Mouse (Mus musculus): Measurements from ENCODE around the gene Gripap1. TPM values are rescaled to one million over a fixed set of nuclear protein-coding genes. Genes with fewer than 3 reads are reported as not detected.
"Not testable (repeated sequence)": the region's sequence is repeated elsewhere in the genome, so short reads cannot be mapped to it uniquely, and the experiment has no call there.

The Gripap1 gene
- polyA plus RNA-seq, 1 experiment, result 23.2 TPM

DNA sequence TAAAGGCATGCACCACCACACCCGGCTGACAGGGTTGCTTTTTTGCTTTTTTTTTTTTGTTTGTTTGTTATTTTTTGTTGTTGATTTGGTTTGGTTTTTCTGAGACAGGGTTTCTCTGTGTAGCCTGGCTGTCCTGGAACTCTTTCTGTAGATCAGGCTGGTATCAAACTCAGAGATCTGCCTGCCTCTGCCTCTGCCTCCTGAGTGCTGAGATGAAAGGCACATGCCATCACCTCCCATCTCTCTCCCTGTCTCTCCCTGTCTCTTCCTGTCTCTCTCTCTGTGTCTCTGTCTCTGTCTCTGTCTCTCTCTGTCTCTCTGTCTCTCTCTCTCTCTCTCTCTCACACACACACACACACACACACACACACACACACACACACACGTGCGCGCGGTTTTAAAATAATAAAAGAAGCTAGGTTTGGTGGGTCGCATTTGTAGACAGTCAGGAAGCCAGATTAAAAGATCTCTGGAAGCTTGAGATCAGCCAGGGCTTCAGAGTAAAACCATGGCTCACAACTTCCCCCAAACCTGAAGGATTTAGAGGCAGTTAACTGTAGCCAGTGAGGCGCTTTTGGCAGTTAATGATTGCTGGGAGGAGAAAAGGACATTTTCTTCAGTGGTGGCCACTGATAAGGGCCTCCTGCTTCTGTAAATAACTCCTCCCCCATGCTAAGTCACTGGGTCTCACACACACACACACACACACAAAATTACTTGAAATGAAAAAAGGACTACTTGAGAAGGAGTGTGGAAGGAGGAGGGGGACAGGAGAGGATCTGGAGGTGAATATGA lies 10.9 kb upstream of the Gripap1 start:
- Histone ChIP-seq H3K4me3 (ENCODE audit: low read depth, low read length) (no peak overlapping the region), H3K36me3 (ENCODE audit: control insufficient read depth, insufficient read depth, low read length) (peaks cover 8% of the 10 kb centered on the region; the same call in 1 of the 2 replicates), H3K4me1 (ENCODE audit: control insufficient read depth, insufficient read depth, insufficient read length, low read length) (peaks cover 3% of the 10 kb centered on the region; the same call in 1 of the 2 replicates), H3K27me3 (ENCODE audit: control insufficient read depth, insufficient read depth, low read length) (no peaks in the 10 kb centered on the region), H3K27ac (ENCODE audit: insufficient read depth, low read depth, low read length) (no peak overlapping the region)
- WGBS, result 40% methylated on average over 7 of the region's 7 CpGs
- TF ChIP-seq POLR2A (IDR thresholded peaks at IDR 0.05; ENCODE audit: low read depth, low read length), result no peak
- TF ChIP-seq CTCF (IDR thresholded peaks at IDR 0.05; ENCODE audit: extremely low read depth, insufficient read length, insufficient replicate concordance, low read depth, low read length), result no peak

DNA sequence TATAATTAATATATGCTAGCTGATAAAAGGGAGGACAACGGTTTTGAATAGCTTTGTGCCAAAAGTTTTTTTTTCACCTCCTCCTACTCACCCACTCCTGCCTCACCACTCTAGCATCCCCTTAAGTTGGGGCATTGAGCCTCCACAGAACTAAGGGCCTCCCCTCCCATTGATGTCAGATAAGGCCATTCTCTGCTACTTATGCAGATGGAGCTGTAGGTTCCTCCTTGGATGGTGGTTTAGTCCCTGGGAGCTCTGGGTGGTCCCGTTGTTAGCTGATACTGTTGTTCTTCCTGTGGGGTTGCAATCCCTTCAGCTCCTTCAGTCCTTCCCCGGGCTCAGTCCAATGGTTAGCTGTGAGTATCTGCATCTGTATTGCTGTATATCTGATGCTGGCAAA lies 10.3 kb upstream of the Gripap1 start:
- Histone ChIP-seq H3K27me3 (ENCODE audit: control insufficient read depth, insufficient read depth, low read length) (no peaks in the 10 kb centered on the region), H3K36me3 (ENCODE audit: control insufficient read depth, insufficient read depth, low read length) (0 out of 2 replicates have a peak, but pooled peaks cover 1% of the 10 kb centered on the region), H3K4me1 (ENCODE audit: control insufficient read depth, insufficient read depth, insufficient read length, low read length) (peaks cover 3% of the 10 kb centered on the region; the same call in 1 of the 2 replicates), H3K4me3 (ENCODE audit: low read depth, low read length) (no peak overlapping the region), H3K27ac (ENCODE audit: insufficient read depth, low read depth, low read length) (no peak overlapping the region)
- WGBS, result 15% methylated on average over 3 of the region's 3 CpGs
- TF ChIP-seq CTCF (IDR thresholded peaks at IDR 0.05; ENCODE audit: extremely low read depth, insufficient read length, insufficient replicate concordance, low read depth, low read length) (no peak), POLR2A (IDR thresholded peaks at IDR 0.05; ENCODE audit: low read depth, low read length) (no peak)

DNA sequence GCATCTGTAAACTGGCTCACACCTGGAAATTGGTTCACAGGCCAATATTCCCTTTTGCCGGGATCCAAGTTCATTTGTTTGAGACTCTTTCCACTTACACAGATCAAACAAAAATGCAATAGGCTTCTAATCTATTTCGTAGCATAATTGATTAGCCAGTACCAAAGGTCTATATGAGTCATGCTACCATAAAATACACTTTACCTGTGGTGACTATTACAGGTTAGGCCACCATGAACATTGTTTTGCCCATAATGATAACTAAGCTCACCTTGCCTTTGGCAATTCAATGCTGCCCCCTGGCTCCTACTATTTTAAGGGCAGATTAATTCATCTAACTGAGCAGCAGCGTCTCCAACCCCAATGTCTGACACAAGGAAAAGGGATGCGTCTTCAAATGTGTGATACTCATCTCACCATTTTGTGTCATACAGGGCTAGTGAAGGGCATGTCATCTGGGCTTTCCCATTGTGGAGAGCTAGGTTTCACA lies 6.9 kb upstream of the Gripap1 start:
- 36% methylated on average over 4 of the region's 4 CpGs for WGBS
- Histone ChIP-seq H3K27me3 (ENCODE audit: control insufficient read depth, insufficient read depth, low read length) (no peaks in the 10 kb centered on the region), H3K4me1 (ENCODE audit: control insufficient read depth, insufficient read depth, insufficient read length, low read length) (peaks cover 3% of the 10 kb centered on the region; the same call in 1 of the 2 replicates), H3K27ac (ENCODE audit: insufficient read depth, low read depth, low read length) (peak overlapping the region; percentile 62), H3K4me3 (ENCODE audit: low read depth, low read length) (no peak overlapping the region), H3K36me3 (ENCODE audit: control insufficient read depth, insufficient read depth, low read length) (no peaks in the 10 kb centered on the region)
- TF ChIP-seq POLR2A (IDR thresholded peaks at IDR 0.05; ENCODE audit: low read depth, low read length) (no peak), CTCF (IDR thresholded peaks at IDR 0.05; ENCODE audit: extremely low read depth, insufficient read length, insufficient replicate concordance, low read depth, low read length) (no peak)

DNA sequence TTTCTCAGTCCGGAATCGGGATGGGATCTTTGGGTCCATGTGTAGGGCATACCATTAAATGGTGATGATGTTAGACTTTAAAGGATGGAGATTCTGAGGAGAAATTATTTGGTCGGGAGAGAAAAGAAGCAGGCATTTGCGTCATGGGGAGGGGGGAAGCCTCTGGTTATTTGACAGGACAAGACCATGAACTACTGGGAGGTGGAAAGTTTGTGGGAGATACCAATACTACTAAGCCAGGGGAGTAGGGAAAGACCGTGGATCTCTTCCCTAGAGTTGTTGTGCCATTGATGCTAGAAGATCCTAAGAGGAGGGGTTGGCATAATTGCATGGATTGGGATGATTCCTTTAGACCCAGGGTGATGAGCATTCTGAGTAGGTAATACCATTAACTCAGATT lies 744 bp downstream of the Gripap1 start:
- Histone ChIP-seq H3K27me3 (ENCODE audit: control insufficient read depth, insufficient read depth, low read length) (no peaks in the 10 kb centered on the region), H3K4me3 (ENCODE audit: low read depth, low read length) (peak overlapping the region; percentile 81), H3K4me1 (ENCODE audit: control insufficient read depth, insufficient read depth, insufficient read length, low read length) (no peaks in the 10 kb centered on the region), H3K36me3 (ENCODE audit: control insufficient read depth, insufficient read depth, low read length) (peaks cover 6% of the 10 kb centered on the region; the same call in 1 of the 2 replicates), H3K27ac (ENCODE audit: insufficient read depth, low read depth, low read length) (no peak overlapping the region)
- 16% methylated on average over 5 of the region's 5 CpGs for WGBS
- no peak for TF ChIP-seq CTCF (IDR thresholded peaks at IDR 0.05; ENCODE audit: extremely low read depth, insufficient read length, insufficient replicate concordance, low read depth, low read length)
- TF ChIP-seq POLR2A (IDR thresholded peaks at IDR 0.05; ENCODE audit: low read depth, low read length), result no peak

DNA sequence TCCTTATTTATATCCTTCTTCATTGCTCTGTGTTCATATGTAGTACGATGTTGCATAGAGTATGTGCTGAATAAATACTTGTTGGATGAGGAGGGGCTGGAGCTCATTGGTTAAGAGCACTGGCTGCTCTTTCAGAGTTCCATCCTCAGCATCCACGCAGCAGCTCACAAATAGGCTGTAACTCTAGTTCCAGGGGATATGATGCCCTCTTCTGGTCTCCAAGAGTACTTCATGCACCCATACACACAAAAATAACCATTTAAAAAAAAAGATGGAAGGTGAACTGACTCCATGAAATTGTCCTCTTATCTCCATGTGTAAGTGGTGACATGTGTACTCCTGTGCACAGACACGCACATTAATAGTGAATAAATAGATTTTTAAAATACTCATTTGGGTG lies 3.8 kb downstream of the Gripap1 start:
- H3K4me3 ChIP-seq (ENCODE audit: low read depth, low read length), result no peak overlapping the region
- H3K27ac ChIP-seq (ENCODE audit: insufficient read depth, low read depth, low read length), result no peak overlapping the region
- H3K4me1 ChIP-seq (ENCODE audit: control insufficient read depth, insufficient read depth, insufficient read length, low read length), result no peaks in the 10 kb centered on the region
- H3K27me3 ChIP-seq (ENCODE audit: control insufficient read depth, insufficient read depth, low read length), result no peaks in the 10 kb centered on the region
- peaks cover 8% of the 10 kb centered on the region; the same call in 1 of the 2 replicates for H3K36me3 ChIP-seq (ENCODE audit: control insufficient read depth, insufficient read depth, low read length)
- 43% methylated on average over 3 of the region's 3 CpGs for WGBS
- no peak for TF ChIP-seq POLR2A (IDR thresholded peaks at IDR 0.05; ENCODE audit: low read depth, low read length)
- no peak for TF ChIP-seq CTCF (IDR thresholded peaks at IDR 0.05; ENCODE audit: extremely low read depth, insufficient read length, insufficient replicate concordance, low read depth, low read length)

DNA sequence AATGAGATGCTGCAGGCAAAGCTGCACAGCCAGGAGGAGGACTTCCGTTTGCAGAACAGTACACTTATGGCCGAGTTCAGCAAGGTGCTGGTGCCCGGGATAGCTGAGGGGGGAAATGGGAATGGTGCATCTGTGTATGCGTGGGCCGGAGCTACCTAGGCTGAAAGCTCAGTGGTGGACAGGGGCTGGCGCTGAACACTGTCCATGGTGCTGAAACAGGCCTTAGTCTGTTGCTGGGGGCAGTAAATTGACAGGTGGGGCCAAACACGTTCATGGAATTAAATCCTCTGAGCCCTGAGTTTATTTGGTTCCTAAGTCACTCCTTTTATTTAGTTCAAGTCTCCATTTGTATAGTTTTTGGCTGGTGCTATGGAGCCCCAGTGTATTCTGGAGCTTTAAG lies 5.5 kb downstream of the Gripap1 start:
- H3K27ac ChIP-seq (ENCODE audit: insufficient read depth, low read depth, low read length), result no peak overlapping the region
- H3K4me3 ChIP-seq (ENCODE audit: low read depth, low read length), result no peak overlapping the region
- H3K27me3 ChIP-seq (ENCODE audit: control insufficient read depth, insufficient read depth, low read length), result no peaks in the 10 kb centered on the region
- TF ChIP-seq POLR2A (IDR thresholded peaks at IDR 0.05; ENCODE audit: low read depth, low read length), result no peak
- TF ChIP-seq CTCF (IDR thresholded peaks at IDR 0.05; ENCODE audit: extremely low read depth, insufficient read length, insufficient replicate concordance, low read depth, low read length), result no peak
- 27% methylated on average over 7 of the region's 7 CpGs for WGBS
- H3K36me3 ChIP-seq (ENCODE audit: control insufficient read depth, insufficient read depth, low read length), result peaks cover 15% of the 10 kb centered on the region
- H3K4me1 ChIP-seq (ENCODE audit: control insufficient read depth, insufficient read depth, insufficient read length, low read length), result no peaks in the 10 kb centered on the region

DNA sequence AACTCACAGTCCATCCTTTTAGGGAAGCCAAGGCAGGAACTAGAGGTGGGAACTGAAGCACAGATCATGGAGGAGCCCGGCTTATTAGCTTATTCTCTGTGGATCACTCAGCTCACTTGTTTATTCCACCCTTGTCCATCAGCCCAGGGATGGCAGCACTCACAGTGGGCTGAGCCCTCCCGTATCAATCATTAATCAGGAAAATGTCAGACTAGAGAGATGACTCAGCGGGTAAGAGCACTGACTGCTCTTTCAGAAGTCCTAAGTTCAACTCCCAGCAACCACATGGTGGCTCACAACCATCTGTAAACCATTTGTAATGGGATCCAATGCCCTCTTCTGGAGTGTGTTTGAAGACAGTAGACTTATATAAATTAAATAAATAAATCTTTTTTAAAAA lies 7.8 kb downstream of the Gripap1 start:
- H3K27me3 ChIP-seq (ENCODE audit: control insufficient read depth, insufficient read depth, low read length), result no peaks in the 10 kb centered on the region
- no peaks in the 10 kb centered on the region for H3K4me1 ChIP-seq (ENCODE audit: control insufficient read depth, insufficient read depth, insufficient read length, low read length)
- H3K4me3 ChIP-seq (ENCODE audit: low read depth, low read length), result no peak overlapping the region
- no peak overlapping the region for H3K27ac ChIP-seq (ENCODE audit: insufficient read depth, low read depth, low read length)
- 42% methylated on average over 3 of the region's 3 CpGs for WGBS
- TF ChIP-seq POLR2A (IDR thresholded peaks at IDR 0.05; ENCODE audit: low read depth, low read length) (no peak), CTCF (IDR thresholded peaks at IDR 0.05; ENCODE audit: extremely low read depth, insufficient read length, insufficient replicate concordance, low read depth, low read length) (no peak)
- peaks cover 28% of the 10 kb centered on the region for H3K36me3 ChIP-seq (ENCODE audit: control insufficient read depth, insufficient read depth, low read length)

DNA sequence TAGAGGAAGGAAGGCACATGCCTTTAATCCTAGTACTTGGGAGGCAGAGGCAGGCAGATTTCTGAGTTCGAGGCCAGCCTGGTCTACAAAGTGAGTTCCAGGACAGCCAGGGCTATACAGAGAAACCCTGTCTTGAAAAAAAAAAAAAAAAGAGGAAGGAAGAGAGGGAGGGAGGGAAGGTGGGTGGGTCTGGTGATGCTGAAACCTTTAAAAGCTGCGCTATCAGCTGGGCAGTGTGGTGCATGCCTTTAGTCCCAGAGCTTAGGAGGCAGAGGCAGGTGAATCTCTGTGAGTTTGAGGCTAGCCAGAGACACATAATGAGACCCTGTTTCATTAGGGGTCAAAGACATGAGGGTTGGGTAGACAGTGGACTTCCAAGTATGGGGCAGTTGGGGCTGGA lies 12.6 kb downstream of the Gripap1 start:
- peaks cover 37% of the 10 kb centered on the region for H3K36me3 ChIP-seq (ENCODE audit: control insufficient read depth, insufficient read depth, low read length)
- not testable (repeated sequence) for H3K4me1 ChIP-seq (ENCODE audit: control insufficient read depth, insufficient read depth, insufficient read length, low read length); H3K27me3 ChIP-seq (ENCODE audit: control insufficient read depth, insufficient read depth, low read length); H3K4me3 ChIP-seq (ENCODE audit: low read depth, low read length); H3K27ac ChIP-seq (ENCODE audit: insufficient read depth, low read depth, low read length)
- 78% methylated on average over 2 of the region's 2 CpGs for WGBS
